Mouse (Mus musculus) Patski (cell line): Measurements from ENCODE around the gene Ola1. TPM values are rescaled to one million over a fixed set of nuclear protein-coding genes. Genes with fewer than 3 reads are reported as not detected.
A peak's percentile ranks its signal among the peaks of the same experiment; 100 is the strongest.

ENCODE experiments used
- ATAC-seq: fragments of 100-300 bp; one replicate; pipeline ENCODE4 v1.8.0; 2021
- CTCF ChIA-PET: fragments of 350-600 bp; sonication (Branson Sonifier 250); formaldehyde crosslinking; loops from one replicate; lab custom pipeline; 2022; ENCODE audit warnings: inconsistent platforms; lab: Charles Lee
- POLR2A ChIA-PET: fragments of 350-600 bp; sonication (Branson Sonifier 250); formaldehyde crosslinking; loops from one replicate; lab custom pipeline; 2022; ENCODE audit warnings: antibody characterized with exemption, inconsistent platforms; lab: Charles Lee
- DNase-seq: peaks from one replicate; pipeline ENCODE4 v3.0.0-alpha.2; 2011; ENCODE audit warnings: low read depth, low spot score
- H3K27me3 ChIP-seq: fragments of 371-371 bp; one replicate; pipeline ENCODE4 v1.5.1; 2021
- CTCF ChIP-seq: fragments of 100-300 bp; IDR thresholded peaks from one replicate; pipeline ENCODE4 v1.5.1; 2021
- in situ Hi-C: fragments of 300-500 bp; cut with MboI; formaldehyde crosslinking; loops from 3 replicates; pipeline ENCODE4 v1.11.1; 2018; ENCODE audit warnings: low pct_unique_long_range_greater_than_20kb, mixed read lengths
- polyA plus RNA-seq: library from polyadenylated mRNA; unstranded; gene quantifications from one replicate; pipeline ENCODE4 v1.2.3, GENCODE M21; 2021

Ola1 gene
- polyA plus RNA-seq, 1 experiment from 2014 or later, result 106 TPM

GRCm38 (mm10) chr2:73241299-73241698 is 22.6 kb upstream of the Ola1 start:
- no peak for DNase-seq
- ChIA-PET POLR2A (no interaction called here), CTCF (no interaction called here)
- no peak for ATAC-seq
- in situ Hi-C loops, result no loop called here
- no peak for TF ChIP-seq CTCF
- peaks cover 37% of the 10 kb centered on the region for H3K27me3 ChIP-seq

GRCm38 (mm10) chr2:73231081-73231480 is 12.4 kb upstream of the Ola1 start:
- DNase-seq, result no peak
- TF ChIP-seq CTCF, result no peak
- ChIA-PET CTCF (no interaction called here), POLR2A (no interaction called here)
- in situ Hi-C loops, result no loop called here
- H3K27me3 ChIP-seq, result peaks cover 8% of the 10 kb centered on the region
- no peak for ATAC-seq

GRCm38 (mm10) chr2:73213871-73214659 is 4.7 kb downstream of the Ola1 start:
- DNase-seq (peak; percentile 48), ATAC-seq (peak; percentile 95)
- H3K27me3 ChIP-seq, result no peaks in the 10 kb centered on the region
- CTCF ChIA-PET, result no interaction called here
- in situ Hi-C loops, result no loop called here
- POLR2A ChIA-PET, result interaction anchor here (1.1 kb wide), 1 partner anchor 62 kb away, joined by 3 read pairs; no protein-coding TSS in a partner anchor
- TF ChIP-seq CTCF, result no peak

GRCm38 (mm10) chr2:73213539-73213870 is 5.2 kb downstream of the Ola1 start:
- H3K27me3 ChIP-seq, result no peaks in the 10 kb centered on the region
- no peak for TF ChIP-seq CTCF
- DNase-seq (no peak), ATAC-seq (no peak)
- ChIA-PET CTCF (no interaction called here), POLR2A (no interaction called here)
- in situ Hi-C loops, result no loop called here

GRCm38 (mm10) chr2:73204328-73204727 is 14.4 kb downstream of the Ola1 start:
- DNase-seq, result no peak
- ATAC-seq, result no peak
- H3K27me3 ChIP-seq, result no peaks in the 10 kb centered on the region
- no peak for TF ChIP-seq CTCF
- in situ Hi-C loops, result no loop called here
- POLR2A ChIA-PET, result no interaction called here
- CTCF ChIA-PET, result no interaction called here

GRCm38 (mm10) chr2:73188488-73188887 is 30.2 kb downstream of the Ola1 start:
- no peaks in the 10 kb centered on the region for H3K27me3 ChIP-seq
- ChIA-PET CTCF (interaction anchor here (0.7 to 0.9 kb wide), 2 partner anchors 9 to 31 kb away, joined by 3 read pairs; no protein-coding TSS in a partner anchor), POLR2A (no interaction called here)
- TF ChIP-seq CTCF, result no peak
- DNase-seq (no peak), ATAC-seq (no peak)
- in situ Hi-C loops, result no loop called here

- DNase-seq (no peak), ATAC-seq (no peak)
- in situ Hi-C loops, result no loop called here
- CTCF ChIA-PET, result no interaction called here
- no peak for TF ChIP-seq CTCF
- H3K27me3 ChIP-seq, result no peaks in the 10 kb centered on the region
- POLR2A ChIA-PET, result interaction anchor here (1.6 kb wide), 1 partner anchor 17 kb away, joined by 4 read pairs; no protein-coding TSS in a partner anchor
Measured at GRCm38 (mm10) chr2:73185185-73185584, 33.5 kb downstream of the Ola1 start.

GRCm38 (mm10) chr2:73169496-73169895 is 49.2 kb downstream of the Ola1 start:
- DNase-seq, result no peak

GRCm38 (mm10) chr2:73167126-73167525 is 51.6 kb downstream of the Ola1 start:
- ChIA-PET POLR2A (no interaction called here), CTCF (interaction anchor here (1.2 to 1.3 kb wide), 4 partner anchors 8 to 119 kb away, joined by 3 to 8 read pairs (median 4); no protein-coding TSS in a partner anchor)
- H3K27me3 ChIP-seq, result no peaks in the 10 kb centered on the region
- in situ Hi-C loops, result loop anchor here (25.0 kb wide), 1 partner anchor 245 kb away; no protein-coding TSS in a partner anchor
- ATAC-seq (no peak), DNase-seq (no peak)
- peak; percentile 69 for TF ChIP-seq CTCF

More at GRCm38 (mm10) chr2:73169496-73169895, 49.2 kb downstream of the Ola1 start:
- in situ Hi-C loops, result loop anchor here (25.0 kb wide), 1 partner anchor 243 kb away; no protein-coding TSS in a partner anchor
- POLR2A ChIA-PET, result interaction anchor here (0.7 kb wide), 1 partner anchor 24 kb away, joined by 3 read pairs; no protein-coding TSS in a partner anchor
- ATAC-seq, result no peak
- no peak for TF ChIP-seq CTCF
- CTCF ChIA-PET, result no interaction called here
- no peaks in the 10 kb centered on the region for H3K27me3 ChIP-seq

- CTCF ChIA-PET, result no interaction called here
- H3K27me3 ChIP-seq, result no peaks in the 10 kb centered on the region
Measured at GRCm38 (mm10) chr2:73164666-73165065, 54.1 kb downstream of the Ola1 start.

GRCm38 (mm10) chr2:73160772-73161171 is 58.0 kb downstream of the Ola1 start:
- DNase-seq, result no peak
- no peak for TF ChIP-seq CTCF
- POLR2A ChIA-PET, result interaction anchor here (0.6 kb wide), 1 partner anchor 268 kb away, joined by 7 read pairs; no protein-coding TSS in a partner anchor
- CTCF ChIA-PET, result interaction anchor here (1.8 kb wide), 1 partner anchor 11 kb away, joined by 5 read pairs; no protein-coding TSS in a partner anchor
- in situ Hi-C loops, result loop anchor here (5.0 to 25.0 kb wide), 2 partner anchors 122 to 252 kb away; no protein-coding TSS in a partner anchor
- no peak for ATAC-seq
- no peaks in the 10 kb centered on the region for H3K27me3 ChIP-seq

More at GRCm38 (mm10) chr2:73164666-73165065, 54.1 kb downstream of the Ola1 start:
- POLR2A ChIA-PET, result no interaction called here
- in situ Hi-C loops, result loop anchor here (5.0 to 25.0 kb wide), 2 partner anchors 118 to 248 kb away; no protein-coding TSS in a partner anchor
- ATAC-seq, result no peak
- no peak for DNase-seq
- TF ChIP-seq CTCF, result no peak
